Mouse (Mus musculus) granulocyte monocyte progenitor cell, adult 5-6 weeks (primary cell): ENCODE data around the gene Fn3k. TPM values are rescaled to one million over a fixed set of nuclear protein-coding genes. Genes with fewer than 3 reads are reported as not detected.

Source experiments
- ATAC-seq: replicated peaks from 2 replicates; pipeline ENCODE4 v1.8.0; 2016; ENCODE audit warnings: mild to moderate bottlenecking, moderate TSS enrichment, inconsistent platforms; ENCODE audit not compliant: poor library complexity, severe bottlenecking
- total RNA-seq, 2 experiments: library from RNA; stranded (forward) in 1 of 2; stranded (reverse) in 1 of 2; fragments of 200-712, 200-1000 nt in 1 of 2; fragments of >200 nt in 1 of 2; fragmentation: Nextera tagmentation in 1 of 2; gene quantifications; 2 replicates each; pipeline ENCODE4 v1.2.3; 2014 to 2017

The Fn3k gene
- total RNA-seq (2014; fragmentation: Nextera tagmentation): not detected in 2 replicates
- not detected in 2 replicates for total RNA-seq (2017)

GRCm38 (mm10) chr11:121434156-121435155, at the start of gene Fn3k:
Fn3k (plus strand) TSS chr11:121434913.
- peak; percentile 99 for ATAC-seq

- peak; percentile 93 for ATAC-seq
Observed at GRCm38 (mm10) chr11:121387750-121388553, 46.8 kb upstream of the Fn3k start, which contains the start of gene Rab40b. Rab40b (minus strand) TSS chr11:121388251.

- ATAC-seq: 0 out of 2 replicates have a peak, but pooled peaks have one; percentile 10
Observed at GRCm38 (mm10) chr11:121388554-121388945, 46.2 kb upstream of the Fn3k start.

GRCm38 (mm10) chr11:121390793-121391192, 43.9 kb upstream of the Fn3k start:
- ATAC-seq: no peak

- no peak for ATAC-seq
Observed at GRCm38 (mm10) chr11:121392405-121392804, 42.3 kb upstream of the Fn3k start.

GRCm38 (mm10) chr11:121407366-121408155, 27.2 kb upstream of the Fn3k start:
- ATAC-seq: no peak

GRCm38 (mm10) chr11:121414762-121415161, 20.0 kb upstream of the Fn3k start:
- no peak for ATAC-seq

- ATAC-seq: no peak
Observed at GRCm38 (mm10) chr11:121415351-121415750, 19.4 kb upstream of the Fn3k start.

- no peak for ATAC-seq
Observed at GRCm38 (mm10) chr11:121417971-121418370, 16.7 kb upstream of the Fn3k start.

- ATAC-seq: no peak
Observed at GRCm38 (mm10) chr11:121418932-121419331, 15.8 kb upstream of the Fn3k start.

GRCm38 (mm10) chr11:121420379-121420778, 14.3 kb upstream of the Fn3k start:
- no peak for ATAC-seq

GRCm38 (mm10) chr11:121420830-121421552, 13.7 kb upstream of the Fn3k start, which contains the start of gene Fn3krp:
Fn3krp (plus strand) TSS chr11:121421401.
- peak; percentile 98 for ATAC-seq

- ATAC-seq: peak; percentile 51
Observed at GRCm38 (mm10) chr11:121421553-121422173, 13.1 kb upstream of the Fn3k start.

GRCm38 (mm10) chr11:121433397-121433796, 1.3 kb upstream of the Fn3k start:
- ATAC-seq: no peak

GRCm38 (mm10) chr11:121437236-121437635, 2.5 kb downstream of the Fn3k start:
- ATAC-seq: no peak

GRCm38 (mm10) chr11:121439686-121440292, 5.1 kb downstream of the Fn3k start:
- no peak for ATAC-seq

- no peak for ATAC-seq
Observed at GRCm38 (mm10) chr11:121441653-121442052, 6.9 kb downstream of the Fn3k start.

GRCm38 (mm10) chr11:121442076-121442475, 7.4 kb downstream of the Fn3k start:
- ATAC-seq: no peak
